Mouse (Mus musculus) embryonic fibroblast, embryonic 13.5 days (primary cell): Measurements from ENCODE around the gene Flvcr1.

Experiments
- CTCF ChIP-seq: IDR thresholded peaks from 2 replicates; pipeline ENCODE4 v1.5.1; 2011; ENCODE audit warnings: mild to moderate bottlenecking, control low read depth, low read length, moderate library complexity, borderline replicate concordance; ENCODE audit not compliant: insufficient read depth
- POLR2A ChIP-seq: IDR thresholded peaks from 2 replicates; pipeline ENCODE4 v1.6.1; 2011; ENCODE audit warnings: low read depth, mild to moderate bottlenecking, control low read depth, low read length, moderate library complexity

- no peak for TF ChIP-seq CTCF
- no peak for TF ChIP-seq POLR2A
Measured at GRCm38 (mm10) chr1:191045264-191045663, 19.3 kb upstream of the Flvcr1 start.
